Mouse (Mus musculus) urinary bladder, postnatal 14 days (tissue): ENCODE results near the gene Gm20816.
"Not testable (repeated sequence)": the region's sequence is repeated elsewhere in the genome, so short reads cannot be mapped to it uniquely, and the experiment has no call there.

Experiments used
- DNase-seq: peaks from one replicate; pipeline ENCODE4 v3.0.0; 2021; ENCODE audit warnings: low spot score

Gm20816 gene

GRCm38 (mm10) chrY:68537655-68538054 is at the start of gene Gm20816:
TSS of gene Gm20816 (plus strand) at chrY:68537955.
- DNase-seq, result not testable (repeated sequence)
